Mouse (Mus musculus): ENCODE measurements around the gene Bach2. TPM values are rescaled to one million over a fixed set of nuclear protein-coding genes. Genes with fewer than 3 reads are reported as not detected.

Bach2 gene
- polyA plus RNA-seq, 1 experiment from 2014 or later: 1.1 TPM

DNA sequence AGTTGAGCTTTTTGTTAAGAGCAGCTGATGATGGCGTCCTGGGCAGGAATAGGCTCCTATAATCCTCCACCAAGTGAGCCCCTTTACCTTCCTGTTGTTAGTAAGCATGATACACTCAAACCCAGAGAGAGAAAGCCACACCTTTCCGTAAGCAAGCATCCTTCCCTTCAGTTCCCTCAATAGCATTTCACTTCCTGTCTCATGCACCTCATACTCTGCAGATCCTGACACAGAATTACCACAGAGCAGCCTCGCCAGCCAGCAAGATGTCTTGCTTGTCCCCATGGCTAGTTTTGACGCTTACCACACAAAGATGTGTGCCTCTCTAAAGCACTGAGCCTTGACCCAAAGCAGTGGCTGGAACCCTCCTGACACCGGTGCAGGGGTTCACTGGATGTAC is 348.9 kb downstream of the Bach2 start:
- Histone ChIP-seq H3K9ac (ENCODE audit: low read depth, low read length) (no peak overlapping the region), H3K36me3 (ENCODE audit: control insufficient read depth, insufficient read depth) (no peaks in the 10 kb centered on the region), H3K27ac (ENCODE audit: low read depth, low read length) (no peak overlapping the region), H3K4me2 (replicated peaks; ENCODE audit: low read depth) (no peak overlapping the region), H3K4me3 (ENCODE audit: low read depth, low read length) (no peak overlapping the region), H3K27me3 (replicated peaks; ENCODE audit: control insufficient read depth, insufficient read depth, low read length) (no peaks in the 10 kb centered on the region), H3K4me1 (replicated peaks; ENCODE audit: control insufficient read depth, insufficient read depth, low read length) (no peaks in the 10 kb centered on the region), H3K9me3 (ENCODE audit: control insufficient read depth) (no peaks in the 10 kb centered on the region)
- no peak for ATAC-seq
- 92% methylated on average over 5 of the region's 5 CpGs for WGBS
- no peak for TF ChIP-seq CTCF (IDR thresholded peaks at IDR 0.05; ENCODE audit: low read depth)

DNA sequence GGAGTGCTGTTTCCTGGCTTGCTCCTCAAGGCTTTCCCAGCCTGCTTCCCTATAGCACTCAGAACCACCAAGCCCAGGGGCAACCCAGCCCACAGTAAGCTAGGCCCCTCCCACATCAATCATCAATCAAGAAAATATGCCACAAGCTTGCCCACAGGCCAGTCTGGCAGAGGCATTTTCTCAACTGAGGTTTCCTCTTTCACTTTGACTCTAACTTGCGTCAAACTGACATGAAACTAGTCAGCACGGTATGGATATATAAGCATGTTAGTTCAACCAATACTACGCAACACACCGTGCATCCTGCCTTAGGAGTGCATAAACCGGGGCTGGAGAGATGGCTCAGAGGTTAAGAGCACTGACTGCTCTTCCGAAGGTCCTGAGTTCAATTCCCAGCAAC is 349.6 kb downstream of the Bach2 start:
- TF ChIP-seq CTCF (IDR thresholded peaks at IDR 0.05; ENCODE audit: low read depth): no peak

DNA sequence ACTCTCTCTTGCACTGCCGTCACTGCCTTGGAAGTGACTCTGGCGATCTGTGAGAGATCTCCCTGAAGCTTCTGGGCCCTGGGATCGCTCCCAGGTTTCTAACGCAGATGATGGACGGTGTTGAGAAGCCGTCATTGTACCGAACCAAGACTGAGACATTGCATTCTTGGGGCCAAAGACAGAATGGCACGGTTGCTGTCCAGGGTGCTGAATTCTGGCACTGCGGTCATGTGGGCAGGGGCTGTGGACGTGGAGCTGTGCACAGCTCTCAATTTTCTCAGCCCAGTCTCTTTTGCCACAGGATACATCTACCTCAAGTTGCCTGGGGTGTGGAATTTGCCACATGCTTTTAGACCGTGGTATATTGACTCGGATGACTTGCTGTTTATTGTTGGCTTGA is 362.5 kb downstream of the Bach2 start:
- Histone ChIP-seq H3K9ac (ENCODE audit: low read depth, low read length) (no peak overlapping the region), H3K4me3 (ENCODE audit: low read depth, low read length) (no peak overlapping the region)
- 22% methylated on average over 12 of the region's 12 CpGs for WGBS

More for the DNA sequence above, 349.6 kb downstream of the Bach2 start:
- Histone ChIP-seq H3K9ac (ENCODE audit: low read depth, low read length) (no peak overlapping the region), H3K4me1 (replicated peaks; ENCODE audit: control insufficient read depth, insufficient read depth, low read length) (no peaks in the 10 kb centered on the region), H3K36me3 (ENCODE audit: control insufficient read depth, insufficient read depth) (no peaks in the 10 kb centered on the region), H3K27ac (ENCODE audit: low read depth, low read length) (no peak overlapping the region), H3K9me3 (ENCODE audit: control insufficient read depth) (no peaks in the 10 kb centered on the region), H3K27me3 (replicated peaks; ENCODE audit: control insufficient read depth, insufficient read depth, low read length) (no peaks in the 10 kb centered on the region), H3K4me2 (replicated peaks; ENCODE audit: low read depth) (no peak overlapping the region), H3K4me3 (ENCODE audit: low read depth, low read length) (no peak overlapping the region)
- ATAC-seq: no peak
- 88% methylated on average over 6 of the region's 6 CpGs for WGBS

DNA sequence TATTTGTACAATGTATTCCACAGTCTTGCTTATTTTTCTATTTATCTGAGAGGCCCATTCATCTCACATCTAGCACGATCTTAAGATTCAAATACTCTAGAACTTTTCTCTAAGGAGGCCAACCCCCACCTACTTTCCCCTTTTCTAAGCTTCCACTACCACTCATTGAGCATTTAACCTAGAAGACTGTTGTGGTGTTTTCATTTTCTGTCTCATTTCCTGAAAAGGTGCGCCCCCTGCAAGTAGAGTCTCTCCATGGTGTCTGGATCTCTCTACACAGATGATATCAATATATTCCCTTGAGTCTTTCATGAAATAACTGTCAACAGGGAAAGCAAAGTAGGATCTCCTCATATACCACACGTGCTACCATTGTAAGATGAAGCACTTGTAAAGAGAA is 364.1 kb downstream of the Bach2 start, which contains the start of gene Gja10:
Gja10 (minus strand) TSS at position 101 of the 400 bp plus-strand sequence.
- Histone ChIP-seq H3K4me2 (replicated peaks; ENCODE audit: low read depth) (no peak within 1 kb of the TSS), H3K9me3 (ENCODE audit: control insufficient read depth) (no peaks in the 10 kb centered on the region), H3K27me3 (replicated peaks; ENCODE audit: control insufficient read depth, insufficient read depth, low read length) (no peaks in the 10 kb centered on the region), H3K27ac (ENCODE audit: low read depth, low read length) (no peak within 1 kb of the TSS), H3K9ac (ENCODE audit: low read depth, low read length) (no peak within 1 kb of the TSS), H3K36me3 (ENCODE audit: control insufficient read depth, insufficient read depth) (no peaks in the 10 kb centered on the region), H3K4me1 (replicated peaks; ENCODE audit: control insufficient read depth, insufficient read depth, low read length) (no peaks in the 10 kb centered on the region), H3K4me3 (ENCODE audit: low read depth, low read length) (no peak within 1 kb of the TSS)
- no peak for TF ChIP-seq CTCF (IDR thresholded peaks at IDR 0.05; ENCODE audit: low read depth)
- WGBS: 63% methylated on average over 3 of the region's 3 CpGs
- no peak for ATAC-seq

More for the DNA sequence above, 362.5 kb downstream of the Bach2 start:
- H3K4me2 ChIP-seq (replicated peaks; ENCODE audit: low read depth): no peak overlapping the region
- H3K36me3 ChIP-seq (ENCODE audit: control insufficient read depth, insufficient read depth): no peaks in the 10 kb centered on the region
- no peaks in the 10 kb centered on the region for H3K4me1 ChIP-seq (replicated peaks; ENCODE audit: control insufficient read depth, insufficient read depth, low read length)
- H3K9me3 ChIP-seq (ENCODE audit: control insufficient read depth): no peaks in the 10 kb centered on the region
- no peaks in the 10 kb centered on the region for H3K27me3 ChIP-seq (replicated peaks; ENCODE audit: control insufficient read depth, insufficient read depth, low read length)
- H3K27ac ChIP-seq (ENCODE audit: low read depth, low read length): no peak overlapping the region
- ATAC-seq: no peak
- no peak for TF ChIP-seq CTCF (IDR thresholded peaks at IDR 0.05; ENCODE audit: low read depth)

DNA sequence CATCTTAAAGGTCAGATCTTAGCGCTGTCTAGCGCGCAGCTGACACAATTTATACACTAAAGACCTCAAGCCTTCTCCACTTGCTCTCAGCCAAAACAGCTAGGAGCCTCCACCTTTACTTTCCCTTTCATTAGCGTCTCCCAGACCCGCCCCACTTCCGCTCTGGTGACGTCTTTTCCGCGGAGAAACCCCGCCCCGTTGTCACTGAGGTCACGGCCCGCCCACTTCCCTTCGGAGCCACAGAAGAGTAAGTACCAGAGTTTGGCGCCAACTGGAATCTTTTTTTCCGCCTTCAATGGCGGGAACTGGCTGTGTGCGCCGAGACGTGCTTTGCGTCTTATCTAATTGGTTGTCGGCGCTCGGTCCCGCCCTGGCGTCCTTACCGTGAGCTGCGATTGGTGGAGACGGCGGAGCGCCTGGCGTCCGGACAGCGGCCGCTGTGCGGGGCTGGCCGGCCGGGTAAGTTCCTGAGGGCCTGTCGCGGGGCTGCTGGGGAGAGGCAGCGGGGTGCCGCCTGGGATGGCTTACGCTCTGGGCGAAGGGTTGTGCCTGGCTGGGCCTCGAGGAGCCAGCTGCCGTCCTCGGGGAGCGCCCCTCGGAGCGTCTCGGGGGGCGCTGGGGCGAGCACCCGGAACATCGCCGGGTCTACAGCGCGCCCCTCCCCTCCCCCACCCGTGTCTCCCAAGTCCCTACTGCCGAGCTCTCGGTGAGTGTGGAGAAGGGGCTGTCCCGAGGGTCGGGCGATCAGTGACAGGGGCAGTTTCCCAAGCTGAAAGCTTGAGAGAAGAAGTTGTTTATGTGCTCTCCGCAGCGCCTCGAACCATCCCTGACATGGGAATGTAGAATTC is 376.7 kb downstream of the Bach2 start, which contains the start of gene Casp8ap2:
Casp8ap2 (plus strand) TSS at position 418 of the 848 bp plus-strand sequence.
- H3K4me2 ChIP-seq (replicated peaks; ENCODE audit: low read depth): peak within 1 kb of the TSS; percentile 78
- ATAC-seq: peak; percentile 99
- WGBS: under 1% methylated on average over 65 of the region's 67 CpGs
- H3K27ac ChIP-seq (ENCODE audit: low read depth, low read length): peak within 1 kb of the TSS; percentile 54
- no peaks in the 10 kb centered on the region for H3K9me3 ChIP-seq (ENCODE audit: control insufficient read depth)
- H3K4me1 ChIP-seq (replicated peaks; ENCODE audit: control insufficient read depth, insufficient read depth, low read length): no peaks in the 10 kb centered on the region
- H3K9ac ChIP-seq (ENCODE audit: low read depth, low read length): peak within 1 kb of the TSS; percentile 90
- TF ChIP-seq CTCF (IDR thresholded peaks at IDR 0.05; ENCODE audit: low read depth): no peak
- peak within 1 kb of the TSS; percentile 99 for H3K4me3 ChIP-seq (ENCODE audit: low read depth, low read length)
- no peaks in the 10 kb centered on the region for H3K27me3 ChIP-seq (replicated peaks; ENCODE audit: control insufficient read depth, insufficient read depth, low read length)
- no peaks in the 10 kb centered on the region for H3K36me3 ChIP-seq (ENCODE audit: control insufficient read depth, insufficient read depth)

DNA sequence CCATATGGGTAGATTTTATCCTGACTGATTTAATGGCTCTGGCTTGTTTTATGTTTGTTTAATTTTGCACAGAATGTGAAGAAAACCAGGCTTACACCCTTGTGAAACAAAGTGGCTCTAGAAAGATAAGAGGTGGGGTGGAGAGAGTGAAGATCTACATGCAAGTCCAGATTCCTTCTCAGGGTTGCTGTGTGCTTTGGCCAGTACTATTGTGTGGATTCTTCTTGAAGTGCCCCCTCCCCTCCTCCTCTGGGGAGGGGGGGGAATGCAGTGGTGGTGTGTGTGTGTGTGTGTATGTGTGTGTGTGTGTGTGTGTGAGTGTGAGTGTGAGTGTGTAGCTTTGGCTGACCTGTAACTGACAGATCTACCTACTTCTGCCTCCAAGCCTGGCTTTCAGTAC is 383.0 kb downstream of the Bach2 start:
- ATAC-seq: no peak
- Histone ChIP-seq H3K4me1 (replicated peaks; ENCODE audit: control insufficient read depth, insufficient read depth, low read length) (no peaks in the 10 kb centered on the region), H3K4me3 (ENCODE audit: low read depth, low read length) (no peak overlapping the region), H3K9me3 (ENCODE audit: control insufficient read depth) (no peaks in the 10 kb centered on the region), H3K4me2 (replicated peaks; ENCODE audit: low read depth) (no peak overlapping the region), H3K9ac (ENCODE audit: low read depth, low read length) (no peak overlapping the region), H3K36me3 (ENCODE audit: control insufficient read depth, insufficient read depth) (no peaks in the 10 kb centered on the region), H3K27ac (ENCODE audit: low read depth, low read length) (no peak overlapping the region), H3K27me3 (replicated peaks; ENCODE audit: control insufficient read depth, insufficient read depth, low read length) (no peaks in the 10 kb centered on the region)
- no peak for TF ChIP-seq CTCF (IDR thresholded peaks at IDR 0.05; ENCODE audit: low read depth)
